Mouse (Mus musculus): ENCODE data around the gene Igfn1.

DNA sequence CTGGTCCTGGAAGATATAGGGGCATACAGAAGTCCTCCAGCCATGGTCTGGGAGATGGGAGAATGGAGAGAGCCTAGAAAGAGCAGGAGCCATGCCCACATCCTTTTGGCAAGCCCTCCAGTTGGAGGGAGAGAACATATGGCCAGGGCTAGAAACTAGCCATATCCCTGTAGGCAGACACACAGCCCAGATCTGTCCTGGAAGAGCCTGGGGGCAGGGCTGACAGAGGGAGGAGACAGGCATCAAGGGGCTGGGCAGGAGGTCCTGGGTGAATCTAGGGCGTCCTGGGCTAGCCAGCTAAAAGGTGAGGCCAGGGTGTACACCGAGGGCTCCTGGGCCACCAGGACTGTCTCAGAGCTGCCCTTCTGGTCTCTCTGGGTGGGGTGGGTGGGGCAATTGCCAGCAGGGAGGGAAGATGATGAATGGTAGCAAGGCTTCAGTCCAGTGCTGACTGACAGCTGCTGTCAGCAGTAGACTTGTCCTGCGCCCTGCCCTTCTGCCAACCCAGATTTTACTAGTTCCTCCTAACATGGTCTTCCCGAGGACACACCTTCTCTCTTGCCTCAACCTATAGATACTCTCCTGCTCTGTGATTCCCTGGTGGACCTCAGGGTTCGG is 81.7 kb downstream of the Igfn1 start:
- TF ChIP-seq CTCF (IDR thresholded peaks at IDR 0.05; ENCODE audit: low read depth) (no peak), EP300 (IDR thresholded peaks at IDR 0.05; ENCODE audit: low read depth) (no peak)

Data from liver, embryonic 14.5 days (tissue).